Mouse (Mus musculus): Measurements from ENCODE around the gene Gmfg. TPM values are rescaled to one million over a fixed set of nuclear protein-coding genes. Genes with fewer than 3 reads are reported as not detected.

Gene Gmfg
- total RNA-seq, 2 experiments from 2014 or later = 6.7 to 8.1 TPM

DNA sequence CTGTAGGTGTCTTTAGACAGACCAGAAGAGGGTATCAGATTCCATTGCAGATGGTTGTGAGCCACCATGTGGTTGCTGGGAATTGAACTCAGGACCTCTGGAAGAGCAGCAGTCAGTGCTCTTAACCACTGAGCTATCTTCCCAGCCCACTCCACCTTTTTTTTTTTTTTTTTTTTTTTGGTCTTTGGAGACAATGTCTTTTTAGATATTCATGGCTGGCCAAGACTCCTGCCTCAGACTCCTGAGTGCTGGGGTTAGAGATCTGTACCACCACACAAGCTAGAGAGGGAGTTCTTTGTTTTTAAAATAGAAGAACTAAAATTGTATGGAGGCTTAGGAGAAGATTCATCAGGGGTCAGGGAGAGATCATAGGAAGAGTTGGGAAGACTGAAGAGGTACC lies 717 bp downstream of the Gmfg start:
- DNase-seq = no peak

DNA sequence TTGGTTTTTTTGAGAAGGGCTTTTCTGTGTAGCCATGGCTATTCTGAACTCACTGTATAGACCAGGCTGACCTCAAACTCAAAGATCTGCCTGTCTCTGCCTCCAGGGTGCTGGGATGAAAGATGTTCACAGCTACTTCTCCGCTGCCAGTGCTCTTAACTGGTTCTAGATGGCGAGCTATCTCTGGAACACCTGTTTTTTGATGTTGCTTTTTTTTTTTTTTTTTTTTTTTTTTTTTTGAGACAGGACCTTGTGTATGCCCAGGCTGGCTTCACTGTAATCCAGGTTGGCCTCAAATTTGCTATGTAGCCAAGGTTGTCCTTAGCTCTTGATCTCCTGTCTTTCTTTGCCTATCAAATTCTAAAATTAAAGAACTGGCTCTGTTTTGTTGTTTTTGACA lies 1.5 kb downstream of the Gmfg start:
- no peak for DNase-seq

DNA sequence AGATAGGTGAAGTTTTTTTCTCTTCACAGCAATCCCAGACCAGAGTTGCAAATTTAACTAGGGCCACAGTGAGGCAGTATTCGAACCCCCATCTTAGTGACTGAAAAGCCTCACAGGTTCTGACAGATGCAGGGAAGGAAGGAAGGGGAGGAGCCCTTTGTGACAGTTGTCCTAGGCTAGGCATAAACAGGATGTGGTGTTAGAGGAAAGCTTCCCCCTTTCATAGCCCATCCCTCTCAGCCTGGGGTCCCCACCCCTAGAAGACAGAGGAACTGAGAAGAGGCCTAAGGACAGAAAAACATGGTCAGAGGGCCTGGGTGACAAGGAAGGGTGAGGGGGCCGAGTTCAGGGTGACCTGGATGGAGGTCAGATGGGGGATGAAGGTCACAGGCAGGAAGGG lies 3.5 kb downstream of the Gmfg start:
- peak in 1 of 2 experiments; percentile 53 for DNase-seq

DNA sequence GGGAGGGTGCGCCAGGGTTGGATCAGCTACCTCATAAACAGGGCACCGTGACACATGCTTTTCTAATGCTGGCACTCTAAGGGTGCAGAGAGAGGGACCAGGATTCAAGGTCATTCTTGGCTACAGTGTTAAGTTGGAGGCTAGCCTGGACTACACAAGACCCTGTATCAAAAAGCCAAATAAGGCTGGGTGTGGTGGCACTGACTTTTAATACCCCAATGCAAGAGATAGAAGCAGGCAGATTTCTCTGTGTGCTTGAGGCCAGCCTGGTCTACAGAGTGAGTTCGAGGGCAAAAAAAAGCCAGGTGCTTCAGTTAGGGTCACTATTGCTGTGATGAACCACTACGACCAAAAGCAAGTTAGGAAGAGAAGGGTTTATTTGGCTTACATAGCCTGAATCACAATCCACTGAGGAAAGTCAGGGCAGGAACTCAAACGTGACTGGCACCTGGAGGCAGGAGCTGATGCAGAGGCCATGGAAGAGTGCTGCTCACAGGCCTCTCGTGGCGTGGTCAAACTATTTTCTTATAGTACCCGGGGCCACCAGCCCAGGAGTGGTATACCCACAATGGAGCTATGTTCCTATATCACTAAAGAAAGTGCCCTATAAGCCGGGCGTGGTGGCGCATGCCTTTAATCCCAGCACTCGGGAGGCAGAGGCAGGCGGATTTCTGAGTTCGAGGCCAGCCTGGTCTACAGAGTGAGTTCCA lies 4.7 kb downstream of the Gmfg start:
- DNase-seq = no peak

DNA sequence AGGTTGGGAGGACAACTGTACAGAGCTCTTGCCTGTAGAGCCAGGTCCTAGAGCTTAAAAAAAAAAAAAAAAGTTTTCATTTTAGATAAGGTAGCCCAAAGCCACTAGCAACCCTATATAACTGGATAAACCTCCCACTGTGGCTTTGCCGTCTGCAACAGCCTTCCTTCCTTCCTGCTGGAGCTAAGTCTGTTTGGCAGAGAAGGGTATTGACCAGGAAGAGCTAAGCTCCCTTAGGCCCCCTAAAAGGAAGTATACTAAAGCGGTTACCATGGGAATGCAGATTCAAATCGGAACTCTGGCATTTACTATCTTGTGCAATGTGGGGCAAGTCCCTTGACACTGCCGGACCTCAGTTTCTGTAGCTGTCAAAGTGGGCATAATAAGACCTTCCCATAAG lies 5.4 kb downstream of the Gmfg start:
- DNase-seq = no peak

DNA sequence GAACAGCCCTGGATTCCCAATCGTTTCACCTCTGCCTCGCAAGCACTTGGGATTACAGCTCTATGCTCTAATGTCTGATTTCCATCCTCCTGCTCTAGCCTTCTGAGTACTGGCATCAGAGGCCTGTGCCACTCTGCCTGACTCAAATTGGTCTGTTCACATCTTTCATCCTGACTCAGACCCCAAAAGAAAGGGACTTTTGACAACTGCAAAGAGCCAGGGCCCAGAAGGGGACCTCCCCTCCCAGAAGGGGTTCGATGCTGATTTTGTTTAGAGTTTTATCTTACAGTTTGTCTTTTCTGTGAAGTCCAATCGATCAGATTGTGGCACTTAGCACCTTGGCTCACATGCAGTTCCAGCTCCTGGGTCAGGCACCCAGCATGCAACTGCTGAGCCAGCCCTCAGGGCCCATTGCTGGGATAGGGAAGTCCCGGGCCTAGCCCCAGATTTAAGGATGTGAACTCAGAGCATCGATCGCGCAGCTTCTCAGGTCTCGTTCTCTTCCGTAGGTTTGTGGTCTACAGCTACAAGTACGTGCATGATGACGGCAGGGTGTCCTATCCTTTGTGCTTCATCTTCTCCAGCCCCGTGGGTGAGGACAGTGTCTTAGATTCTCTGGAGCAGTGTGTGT lies 7.2 kb downstream of the Gmfg start:
- DNase-seq = no peak

DNA sequence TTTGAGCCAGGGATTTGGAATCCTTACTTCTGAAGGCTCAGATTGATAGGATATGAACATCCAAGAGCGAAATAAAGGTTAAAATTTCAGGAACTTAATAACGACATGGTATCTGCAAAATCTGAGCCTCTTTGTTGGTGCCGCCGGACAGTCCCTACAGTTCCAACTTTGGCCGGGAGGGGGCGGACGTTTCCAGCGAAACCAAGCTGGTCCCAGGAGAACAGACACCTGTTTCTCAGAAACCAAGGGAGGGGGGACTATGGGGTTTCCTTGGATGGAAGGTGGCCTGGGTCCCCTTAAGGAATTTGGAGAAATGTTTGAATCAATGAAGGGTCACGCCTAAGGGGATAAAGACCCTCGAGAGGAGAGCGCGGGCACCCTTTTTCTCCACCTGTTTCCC lies 9.2 kb downstream of the Gmfg start:
- peak; percentile 82 to 89 for DNase-seq

DNA sequence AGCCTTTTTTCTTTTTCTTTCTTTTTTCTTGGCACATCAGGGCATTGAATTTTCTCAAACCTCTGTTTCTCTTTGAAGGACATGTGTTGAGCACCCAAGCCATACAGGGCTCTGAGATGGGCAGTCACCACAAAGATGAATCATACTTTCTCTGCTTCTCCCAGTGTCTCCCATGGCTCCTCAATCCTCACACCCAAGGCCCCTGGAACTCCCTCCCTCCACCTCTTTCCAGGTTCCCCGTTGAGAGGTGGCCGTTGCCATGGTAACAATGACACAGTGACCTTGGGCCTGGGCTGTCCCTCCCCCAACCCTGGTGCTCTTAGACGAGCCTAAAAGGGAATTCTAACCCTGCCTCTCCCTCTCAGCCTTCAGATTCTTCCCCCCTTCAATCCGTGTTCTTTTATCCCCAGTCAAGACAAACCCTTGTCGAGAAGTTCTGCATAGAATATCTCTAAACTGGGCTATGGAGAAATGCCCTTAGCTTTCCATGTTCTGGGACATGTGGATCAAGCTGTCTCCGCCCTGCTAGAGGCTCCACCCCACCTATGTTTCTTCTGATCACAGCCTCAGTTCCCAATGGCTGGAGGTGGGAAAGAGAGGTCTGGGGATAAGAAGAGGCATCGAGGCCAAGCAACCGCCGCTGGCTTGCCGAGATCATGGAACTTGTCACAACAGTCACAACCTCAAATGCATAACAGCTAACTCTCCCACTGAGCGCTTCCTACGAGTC lies 10.0 kb downstream of the Gmfg start:
- peak; percentile 53 to 59 for DNase-seq

DNA sequence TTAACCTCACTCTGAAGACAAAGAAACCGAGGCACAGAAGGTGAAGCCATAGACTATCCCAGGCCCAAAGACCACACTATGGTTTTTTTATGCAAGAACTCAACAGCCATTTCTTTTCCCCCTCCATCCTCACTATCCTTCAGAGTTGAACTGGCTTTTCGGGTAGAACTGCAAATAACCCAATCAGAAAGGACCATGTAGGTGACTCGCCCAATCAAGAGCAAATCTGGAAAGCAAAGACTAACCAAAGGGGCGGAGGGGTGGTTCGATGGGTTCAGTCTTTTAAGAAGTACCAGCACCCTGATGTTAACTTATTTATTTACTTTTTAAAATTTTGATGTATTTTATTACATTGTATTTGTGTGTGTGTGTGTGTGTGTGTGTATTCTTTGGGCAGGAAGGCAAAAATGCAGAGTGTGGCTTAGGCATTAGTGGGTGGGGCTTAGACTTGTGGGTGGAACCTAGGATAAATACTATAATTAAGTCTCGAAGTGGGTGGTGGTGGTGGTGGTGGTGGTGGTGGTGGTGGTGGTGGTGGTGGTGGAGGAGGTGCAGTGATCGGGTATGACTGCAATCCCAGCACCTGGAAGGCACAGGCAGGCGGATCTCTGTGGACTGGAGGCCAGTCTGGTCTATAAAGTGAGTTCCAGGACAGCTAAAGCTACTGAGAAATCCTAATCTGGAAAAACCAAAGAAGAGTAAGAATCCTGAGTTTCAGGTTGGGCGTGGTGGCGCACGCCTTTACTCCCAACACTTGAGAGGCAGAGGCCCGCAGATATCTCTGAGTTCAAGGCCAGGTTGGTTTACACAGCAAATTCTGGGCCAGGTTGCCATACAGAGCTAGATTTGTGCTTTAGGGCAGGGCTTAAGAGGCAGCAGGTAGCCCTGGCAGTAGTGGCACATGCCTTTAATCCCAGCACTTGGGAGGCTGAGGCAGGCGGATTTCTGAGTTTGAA lies 10.9 kb downstream of the Gmfg start:
- DNase-seq = no peak

DNA sequence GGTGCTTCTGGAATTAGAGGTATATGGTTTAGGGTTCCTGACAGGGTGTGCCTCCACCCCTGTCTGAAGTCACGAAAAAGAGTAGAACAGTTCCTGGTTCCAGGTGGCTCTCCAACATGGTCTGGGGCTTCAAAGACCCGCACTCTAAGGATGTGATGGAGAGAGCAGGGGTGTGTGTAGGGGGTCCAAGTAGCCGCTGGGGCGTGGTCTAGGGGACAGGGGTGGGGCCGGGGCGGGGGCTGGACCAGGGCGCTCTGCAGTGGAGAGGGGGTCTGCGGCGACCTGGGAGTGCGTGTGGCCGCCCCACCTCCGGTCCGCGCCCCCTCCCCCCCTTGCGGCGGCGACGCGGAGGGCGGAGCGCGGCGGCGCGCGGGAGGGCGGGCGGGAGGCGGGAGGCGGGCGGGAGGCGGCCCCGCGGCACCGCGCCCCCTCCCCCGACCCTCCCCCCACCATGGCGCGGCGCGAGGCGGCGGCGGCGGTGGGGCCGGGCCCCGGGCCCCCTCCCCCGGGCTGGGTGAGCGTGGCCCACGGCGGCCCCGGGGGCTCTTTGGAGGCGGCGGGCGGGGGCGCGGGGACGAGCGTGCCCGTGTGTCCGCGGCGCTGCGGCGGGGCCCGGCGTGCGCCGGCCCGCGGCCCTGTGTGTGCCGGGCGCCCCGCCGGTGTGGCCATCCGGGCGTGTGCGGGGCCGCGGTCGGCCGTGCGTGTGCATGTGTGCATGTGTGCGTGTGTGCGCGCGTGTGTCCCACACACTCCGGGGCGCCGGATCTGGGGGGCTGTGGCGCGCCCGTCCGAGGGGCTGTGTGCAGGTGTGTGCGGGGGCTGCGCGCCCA lies 14.5 kb downstream of the Gmfg start, which contains the start of gene Lrfn1:
Gene Lrfn1 (plus strand): TSS at position 450 of the 830 bp plus-strand sequence.
- peak; percentile 19 to 52 for DNase-seq

DNA sequence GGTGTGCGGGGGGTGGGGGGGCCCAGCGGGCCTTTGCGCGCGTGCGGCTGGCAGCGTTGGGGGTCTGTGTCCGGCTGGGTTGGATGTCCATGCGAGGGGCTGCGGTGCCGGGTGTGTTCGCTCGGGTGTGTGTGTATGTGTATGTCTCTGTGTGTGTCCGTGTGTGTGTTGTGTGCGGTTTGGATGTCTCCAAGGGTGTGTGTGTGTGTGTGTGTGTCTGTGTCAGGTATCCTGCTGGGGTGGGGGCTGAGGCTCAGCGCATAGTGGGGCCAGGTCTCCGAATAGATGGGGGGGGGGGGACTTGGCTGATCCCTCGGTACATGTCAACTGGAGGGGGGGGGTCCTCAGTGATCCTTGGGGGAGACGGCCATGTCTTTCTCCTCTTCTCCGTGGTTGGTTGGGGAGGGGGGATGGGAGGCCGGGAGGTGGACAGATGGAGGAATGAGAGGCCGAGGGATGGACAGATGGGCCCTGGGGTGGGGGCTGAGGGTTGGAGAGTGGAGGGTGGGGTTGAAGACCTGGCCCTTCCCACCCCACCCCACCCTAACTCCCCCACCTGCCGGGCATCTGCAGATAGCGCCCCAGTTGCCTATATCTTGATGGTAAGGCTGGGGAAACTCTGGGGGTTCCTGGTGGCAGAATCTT lies 15.2 kb downstream of the Gmfg start:
- DNase-seq = no peak

DNA sequence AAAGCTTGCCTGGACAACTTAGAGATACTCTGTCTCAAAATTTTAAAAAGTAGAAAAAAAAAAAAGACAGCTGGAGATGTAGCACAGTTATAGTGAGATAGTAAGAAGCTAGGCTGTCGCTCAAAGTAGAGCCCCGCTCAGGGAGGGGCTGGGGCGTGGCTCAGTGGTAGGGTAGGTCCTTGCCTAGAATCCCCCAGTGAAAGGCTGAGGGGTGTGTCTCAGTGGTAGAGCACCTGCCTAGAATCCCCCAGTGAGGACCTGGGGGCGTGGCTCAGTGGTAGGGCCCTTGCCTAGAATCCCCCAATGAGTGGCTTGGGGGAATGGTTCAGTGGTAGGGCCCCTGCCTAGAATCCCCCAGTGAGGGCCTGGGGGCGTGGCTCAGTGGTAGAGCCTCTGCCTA lies 23.1 kb downstream of the Gmfg start:
- no peak for DNase-seq

DNA sequence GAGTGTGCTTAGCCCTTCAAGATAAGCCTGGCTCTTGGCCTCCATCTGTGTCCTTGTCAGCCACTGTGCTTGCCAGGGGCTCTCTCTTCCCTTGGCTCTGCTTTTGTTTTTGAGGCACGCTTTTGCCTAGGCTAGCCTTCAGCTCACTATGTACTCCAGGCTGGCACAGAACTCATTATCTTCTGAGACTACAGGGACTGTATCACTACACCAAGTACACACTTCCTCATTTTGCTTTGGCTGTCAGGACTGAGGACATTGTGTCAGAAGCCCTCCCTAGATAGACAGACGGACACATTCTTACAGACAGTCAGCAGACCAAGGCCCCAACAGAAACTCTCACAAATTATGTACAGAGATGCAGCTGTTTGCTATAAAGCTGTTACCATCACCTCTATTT lies 25.5 kb downstream of the Gmfg start:
- no peak for DNase-seq

DNA sequence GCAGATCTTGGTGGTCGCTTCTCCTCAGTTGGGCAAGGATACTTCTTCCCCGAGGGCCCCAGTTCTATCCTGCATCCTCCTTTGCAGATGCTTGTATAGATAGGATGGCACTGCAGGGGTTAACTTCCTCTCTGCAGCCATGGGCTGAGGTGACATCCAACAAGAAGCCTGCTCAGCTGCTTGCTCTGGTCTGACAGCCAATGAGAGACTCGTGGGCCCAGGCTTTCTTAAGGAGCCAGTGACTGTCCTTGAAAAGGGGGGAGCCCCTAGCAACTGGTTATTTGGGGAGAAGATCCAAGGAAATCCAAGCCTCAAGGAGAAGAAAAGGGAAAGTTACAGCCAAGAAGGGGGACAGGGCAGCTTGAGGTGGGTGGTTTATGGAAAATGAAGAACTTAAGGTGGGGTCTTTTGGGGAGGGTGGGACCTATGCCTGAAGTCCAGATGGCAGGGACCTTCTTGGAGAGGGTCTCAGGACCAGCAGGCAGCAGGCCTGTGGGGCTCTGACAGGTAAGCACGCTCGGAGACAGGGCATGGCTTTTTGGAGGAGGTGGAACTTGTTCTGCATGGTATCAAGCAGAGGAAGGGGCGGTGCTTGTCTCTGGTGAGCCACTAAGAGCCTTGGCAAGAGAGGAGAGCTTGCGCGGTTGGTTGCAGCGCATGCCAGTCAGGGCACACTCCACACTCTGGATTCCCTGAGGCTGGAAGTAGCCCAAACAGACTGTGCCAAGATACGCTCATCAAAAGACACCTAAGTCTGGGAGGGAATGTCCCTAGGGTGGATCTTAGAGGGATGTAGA lies 27.4 kb downstream of the Gmfg start:
- DNase-seq = peak; percentile 80 to 87

DNA sequence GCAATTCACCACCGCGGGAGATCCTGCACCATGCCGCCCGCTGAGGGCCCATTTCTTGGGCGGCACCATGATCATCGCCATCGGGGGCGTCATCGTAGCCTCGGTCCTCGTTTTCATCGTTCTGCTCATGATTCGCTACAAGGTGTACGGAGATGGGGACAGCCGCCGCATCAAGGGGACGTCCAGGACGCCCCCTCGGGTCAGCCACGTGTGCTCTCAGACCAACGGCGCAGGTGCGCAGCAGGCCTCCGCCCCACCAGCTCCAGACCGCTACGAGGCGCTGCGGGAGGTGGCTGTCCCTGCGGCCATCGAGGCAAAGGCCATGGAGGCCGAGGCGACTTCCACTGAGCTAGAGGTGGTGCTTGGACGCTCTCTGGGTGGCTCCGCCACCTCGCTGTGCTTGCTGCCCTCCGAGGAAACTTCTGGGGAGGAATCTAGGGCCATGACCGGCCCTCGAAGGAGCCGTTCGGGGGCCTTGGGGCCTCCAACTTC lies 29.5 kb downstream of the Gmfg start:
- DNase-seq = no peak

DNA sequence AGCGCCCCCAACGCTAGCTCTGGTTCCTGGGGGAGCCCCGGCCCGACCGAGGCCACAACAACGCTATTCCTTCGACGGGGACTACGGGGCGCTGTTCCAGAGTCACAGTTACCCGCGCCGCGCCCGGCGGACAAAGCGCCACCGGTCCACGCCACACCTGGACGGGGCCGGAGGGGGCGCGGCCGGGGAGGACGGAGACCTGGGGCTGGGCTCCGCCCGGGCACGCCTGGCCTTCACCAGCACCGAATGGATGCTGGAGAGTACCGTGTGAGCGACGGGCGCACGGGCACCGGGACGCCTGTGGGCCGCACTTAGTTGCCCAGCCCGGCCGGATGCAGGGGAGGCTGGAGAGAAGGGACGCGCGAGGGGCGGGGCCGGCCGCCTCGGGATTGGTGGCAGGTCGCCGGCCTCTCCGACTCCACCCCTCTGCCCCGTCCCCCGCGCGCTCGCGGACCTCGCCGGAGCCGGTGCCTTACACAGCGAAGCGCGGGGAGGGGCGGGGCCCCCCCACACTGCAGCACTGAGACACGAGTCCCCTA lies 30.0 kb downstream of the Gmfg start:
- DNase-seq = peak; percentile 85 to 89

DNA sequence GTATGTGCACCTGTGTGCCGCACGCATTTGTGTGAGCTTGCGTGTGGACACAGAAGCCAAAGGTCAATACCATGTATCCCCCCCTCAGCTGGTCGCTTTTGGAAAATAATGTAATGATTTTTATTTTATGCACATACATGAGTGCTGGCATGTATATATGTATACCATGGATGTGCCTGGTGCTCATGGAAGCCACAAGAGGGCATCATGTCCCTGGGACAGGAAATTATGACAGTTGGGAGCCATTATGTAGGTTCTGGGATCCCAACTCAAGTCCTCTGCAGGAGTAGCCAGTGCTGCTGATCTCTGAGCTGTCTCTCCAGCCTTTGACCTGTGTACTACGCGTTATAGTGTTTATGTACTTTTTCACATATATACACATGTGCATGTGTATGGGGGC lies 38.9 kb downstream of the Gmfg start:
- no peak for DNase-seq

DNA sequence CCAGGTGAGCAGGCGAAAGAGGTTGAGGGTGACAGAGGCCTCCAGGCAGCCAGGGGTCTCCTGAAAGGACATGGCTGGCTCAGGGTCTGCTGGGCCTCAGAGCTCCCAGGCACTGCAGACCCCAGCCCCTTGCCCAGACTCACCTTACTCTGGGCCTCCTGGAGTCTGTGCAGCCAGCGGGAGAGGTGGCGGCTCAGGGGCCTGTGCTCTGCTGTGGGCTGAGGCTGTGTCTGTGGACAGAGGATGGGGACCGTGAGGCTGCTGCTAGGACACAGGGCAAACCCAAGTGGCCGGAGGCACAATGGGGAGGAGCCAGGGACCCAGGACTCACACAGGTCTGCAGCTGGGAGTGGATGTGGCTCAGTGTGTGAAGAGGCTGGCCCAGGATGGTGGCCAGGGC lies 40.1 kb downstream of the Gmfg start:
- DNase-seq = no peak

DNA sequence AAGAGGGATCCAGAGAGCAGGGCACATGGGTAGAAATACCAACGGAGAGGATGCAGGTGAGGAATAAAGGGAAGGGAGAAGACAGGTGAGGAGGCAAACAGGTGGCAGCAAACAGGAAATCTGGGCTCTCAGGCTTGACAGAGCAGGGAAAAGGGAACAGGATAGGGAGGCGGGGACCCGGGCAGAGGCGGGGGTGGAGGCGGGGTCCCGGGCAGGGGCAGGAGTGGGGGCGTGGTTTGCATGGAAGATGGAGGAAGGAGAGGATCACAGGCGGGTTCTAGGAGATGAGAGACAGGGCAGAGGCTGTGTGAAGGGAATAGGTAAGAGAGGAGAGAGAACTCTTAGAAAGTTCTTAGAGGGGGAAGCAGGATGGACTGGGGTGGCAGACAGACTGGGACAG lies 41.6 kb downstream of the Gmfg start:
- peak in 1 of 2 experiments; percentile 39 for DNase-seq
